Mouse (Mus musculus) spleen, adult 12 weeks (tissue): Measurements from ENCODE around the gene Rhof.

Experiments
- DNase-seq: peaks from one replicate; pipeline ENCODE4 v3.0.0; 2022; ENCODE audit warnings: low spot score

Gene Rhof

GRCm38 (mm10) chr5:123109452-123110203 lies 22.9 kb downstream of the Rhof start:
- DNase-seq = no peak

GRCm38 (mm10) chr5:123104769-123105168 lies 27.7 kb downstream of the Rhof start:
- DNase-seq = no peak

GRCm38 (mm10) chr5:123103556-123103955 lies 28.9 kb downstream of the Rhof start:
- no peak for DNase-seq

- no peak for DNase-seq
Observed at GRCm38 (mm10) chr5:123102376-123102775, 30.1 kb downstream of the Rhof start.

GRCm38 (mm10) chr5:123098487-123098886 lies 34.0 kb downstream of the Rhof start:
- no peak for DNase-seq

- DNase-seq = no peak
Observed at GRCm38 (mm10) chr5:123096299-123096698, 36.2 kb downstream of the Rhof start.

- DNase-seq = peak; percentile 70
Observed at GRCm38 (mm10) chr5:123094238-123094991, 38.1 kb downstream of the Rhof start.

- DNase-seq = peak; percentile 51
Observed at GRCm38 (mm10) chr5:123093077-123093633, 39.3 kb downstream of the Rhof start.

GRCm38 (mm10) chr5:123090560-123091306 lies 41.8 kb downstream of the Rhof start:
- DNase-seq = no peak

GRCm38 (mm10) chr5:123088784-123089183 lies 43.7 kb downstream of the Rhof start:
- no peak for DNase-seq

- no peak for DNase-seq
Observed at GRCm38 (mm10) chr5:123086501-123086900, 46.0 kb downstream of the Rhof start.

- DNase-seq = no peak
Observed at GRCm38 (mm10) chr5:123083340-123084050, 49.0 kb downstream of the Rhof start.

GRCm38 (mm10) chr5:123080510-123080909 lies 52.0 kb downstream of the Rhof start:
- DNase-seq = no peak

GRCm38 (mm10) chr5:123080041-123080440 lies 52.5 kb downstream of the Rhof start:
- no peak for DNase-seq

GRCm38 (mm10) chr5:123079568-123079967 lies 52.9 kb downstream of the Rhof start:
- DNase-seq = no peak

GRCm38 (mm10) chr5:123076419-123077281 lies 55.8 kb downstream of the Rhof start:
- DNase-seq = peak; percentile 51

GRCm38 (mm10) chr5:123075576-123076418 lies 56.7 kb downstream of the Rhof start:
- peak; percentile 95 for DNase-seq

GRCm38 (mm10) chr5:123068714-123069113 lies 63.8 kb downstream of the Rhof start:
- no peak for DNase-seq

GRCm38 (mm10) chr5:123068115-123068514 lies 64.4 kb downstream of the Rhof start, which contains the start of gene Tmem120b:
Gene Tmem120b, plus strand, starts transcription at chr5:123068415.
- no peak for DNase-seq
